Mouse (Mus musculus) limb, embryonic 13.5 days (tissue): ENCODE results near the gene Fam213a. TPM values are rescaled to one million over a fixed set of nuclear protein-coding genes. Genes with fewer than 3 reads are reported as not detected.

ENCODE experiments used
- ATAC-seq: fragments of 200-750 bp; cut with Nextera tagmentation; 2 replicates; pipeline ENCODE4 v1.8.0; 2017; ENCODE audit warnings: low read depth, moderate number of reproducible peaks, moderate TSS enrichment; ENCODE audit not compliant: low FRiP score
- H3K27ac ChIP-seq: fragments of 300-500 bp; sonication (generic); 2 replicates; pipeline ENCODE4 v1.5.1; 2015; ENCODE audit warnings: inconsistent platforms, mild to moderate bottlenecking, moderate library complexity
- H3K27me3 ChIP-seq: fragments of 300-500 bp; sonication (generic); 2 replicates; pipeline ENCODE4 v1.6.1; 2015; ENCODE audit warnings: mild to moderate bottlenecking, inconsistent platforms
- H3K36me3 ChIP-seq: fragments of 300-500 bp; sonication (generic); 2 replicates; pipeline ENCODE4 v1.6.1; 2015; ENCODE audit warnings: inconsistent platforms, mild to moderate bottlenecking, moderate library complexity
- H3K4me1 ChIP-seq: fragments of 300-500 bp; sonication (generic); 2 replicates; pipeline ENCODE4 v1.6.1; 2015; ENCODE audit warnings: inconsistent platforms
- H3K4me2 ChIP-seq: fragments of 300-500 bp; sonication (generic); replicated peaks from 2 replicates; pipeline ENCODE4 v1.6.1; 2015; ENCODE audit warnings: inconsistent platforms, mild to moderate bottlenecking, moderate library complexity
- H3K4me3 ChIP-seq: fragments of 300-500 bp; sonication (generic); 2 replicates; pipeline ENCODE4 v1.5.1; 2015; ENCODE audit warnings: moderate library complexity, mild to moderate bottlenecking, inconsistent platforms
- H3K9ac ChIP-seq: fragments of 300-500 bp; sonication (generic); 2 replicates; pipeline ENCODE4 v1.6.1; 2015; ENCODE audit warnings: mild to moderate bottlenecking, inconsistent platforms
- H3K9me3 ChIP-seq: fragments of 300-500 bp; sonication (generic); 2 replicates; pipeline ENCODE4 v1.6.1; 2016; ENCODE audit warnings: inconsistent platforms
- WGBS: fragments of 180-500 bp; shearing (Covaris S2); methylation state at CpG from one replicate; pipeline ENCODE4 v1.1.7; 2015; 5-methylcytosine and 5-hydroxymethylcytosine counted together
- polyA plus RNA-seq: library from polyadenylated mRNA; unstranded; fragments of >200 nt; fragmentation: Nextera tagmentation; extraction: Ambion mirVana; gene quantifications from 2 replicates; pipeline ENCODE4 v1.2.1, GENCODE M21; 2015

Fam213a gene
- polyA plus RNA-seq, 1 experiment from 2014 or later: 41.6 TPM

GRCm38 (mm10) chr14:40958083-40958985, 55.3 kb downstream of the Fam213a start:
- Histone ChIP-seq H3K4me1 (peaks cover 86% of the 10 kb centered on the region), H3K4me3 (no peak overlapping the region), H3K9ac (no peak overlapping the region), H3K36me3 (no peaks in the 10 kb centered on the region), H3K9me3 (no peaks in the 10 kb centered on the region), H3K4me2 (peak overlapping the region; percentile 12; the same call in 1 of the 2 replicates), H3K27ac (peak overlapping the region; percentile 72; the same call in 1 of the 2 replicates), H3K27me3 (no peaks in the 10 kb centered on the region)
- ATAC-seq: no peak
- WGBS: 35% methylated on average over 4 of the region's 4 CpGs

- Histone ChIP-seq H3K9ac (no peak overlapping the region), H3K4me3 (no peak overlapping the region), H3K36me3 (no peaks in the 10 kb centered on the region), H3K4me1 (peaks cover 89% of the 10 kb centered on the region), H3K27me3 (no peaks in the 10 kb centered on the region), H3K27ac (peak overlapping the region; percentile 72; the same call in 1 of the 2 replicates), H3K9me3 (no peaks in the 10 kb centered on the region), H3K4me2 (peak overlapping the region; percentile 12; the same call in 1 of the 2 replicates)
- no peak for ATAC-seq
- WGBS: 65% methylated on average over 3 of the region's 3 CpGs
Measured at GRCm38 (mm10) chr14:40957607-40958006, 56.0 kb downstream of the Fam213a start.

GRCm38 (mm10) chr14:40956252-40957146, 57.1 kb downstream of the Fam213a start:
- Histone ChIP-seq H3K27ac (peak overlapping the region; percentile 85), H3K9me3 (no peaks in the 10 kb centered on the region), H3K4me1 (peaks cover 80% of the 10 kb centered on the region), H3K4me2 (peak overlapping the region; percentile 43), H3K27me3 (no peaks in the 10 kb centered on the region), H3K4me3 (no peak overlapping the region), H3K36me3 (no peaks in the 10 kb centered on the region; the same call in 1 of the 2 replicates), H3K9ac (peak overlapping the region; percentile 40; the same call in 1 of the 2 replicates)
- whole genome bisulfite sequencing: 38% methylated on average over 13 of the region's 13 CpGs
- peak; percentile 59 for ATAC-seq

GRCm38 (mm10) chr14:40955596-40956251, 57.9 kb downstream of the Fam213a start:
- peak; percentile 10; the same call in 1 of the 2 replicates for ATAC-seq
- Histone ChIP-seq H3K4me3 (no peak overlapping the region), H3K9ac (peak overlapping the region; percentile 40), H3K4me2 (peak overlapping the region; percentile 43), H3K9me3 (no peaks in the 10 kb centered on the region), H3K4me1 (peaks cover 83% of the 10 kb centered on the region), H3K36me3 (no peaks in the 10 kb centered on the region; the same call in 1 of the 2 replicates), H3K27me3 (no peaks in the 10 kb centered on the region), H3K27ac (peak overlapping the region; percentile 85)
- 19% methylated on average over 10 of the region's 10 CpGs for WGBS

- Histone ChIP-seq H3K9me3 (no peaks in the 10 kb centered on the region), H3K4me2 (peak overlapping the region; percentile 43; the same call in 1 of the 2 replicates), H3K4me1 (peaks cover 84% of the 10 kb centered on the region), H3K27ac (peak overlapping the region; percentile 85), H3K36me3 (no peaks in the 10 kb centered on the region; the same call in 1 of the 2 replicates), H3K27me3 (no peaks in the 10 kb centered on the region), H3K4me3 (no peak overlapping the region), H3K9ac (no peak overlapping the region)
- no peak for ATAC-seq
- WGBS: 86% methylated on average over 1 of the region's 1 CpGs
Measured at GRCm38 (mm10) chr14:40955146-40955545, 58.4 kb downstream of the Fam213a start.

GRCm38 (mm10) chr14:40953381-40953780, 60.2 kb downstream of the Fam213a start:
- no peak overlapping the region; the same call in 1 of the 2 replicates for H3K9ac ChIP-seq
- no peaks in the 10 kb centered on the region for H3K27me3 ChIP-seq
- peak overlapping the region; percentile 39; the same call in 1 of the 2 replicates for H3K27ac ChIP-seq
- H3K9me3 ChIP-seq: no peaks in the 10 kb centered on the region
- H3K4me2 ChIP-seq: no peak overlapping the region
- WGBS: 50% methylated on average over 5 of the region's 5 CpGs
- no peaks in the 10 kb centered on the region; the same call in 1 of the 2 replicates for H3K36me3 ChIP-seq
- ATAC-seq: no peak
- H3K4me1 ChIP-seq: peaks cover 84% of the 10 kb centered on the region
- H3K4me3 ChIP-seq: no peak overlapping the region

- H3K4me1 ChIP-seq: peaks cover 83% of the 10 kb centered on the region
Measured at GRCm38 (mm10) chr14:40952715-40953114, 60.9 kb downstream of the Fam213a start.

GRCm38 (mm10) chr14:40952301-40952700, 61.3 kb downstream of the Fam213a start:
- H3K4me1 ChIP-seq: peaks cover 81% of the 10 kb centered on the region

More at GRCm38 (mm10) chr14:40952715-40953114, 60.9 kb downstream of the Fam213a start:
- no peak overlapping the region for H3K4me3 ChIP-seq
- H3K27ac ChIP-seq: peak overlapping the region; percentile 39; the same call in 1 of the 2 replicates
- H3K9ac ChIP-seq: peak overlapping the region; percentile 19; the same call in 1 of the 2 replicates
- no peaks in the 10 kb centered on the region; the same call in 1 of the 2 replicates for H3K36me3 ChIP-seq
- 10% methylated on average over 2 of the region's 2 CpGs for WGBS
- no peaks in the 10 kb centered on the region for H3K9me3 ChIP-seq
- ATAC-seq: no peak; the same call in 1 of the 2 replicates
- H3K27me3 ChIP-seq: no peaks in the 10 kb centered on the region
- H3K4me2 ChIP-seq: no peak overlapping the region

GRCm38 (mm10) chr14:40949730-40950614, 63.6 kb downstream of the Fam213a start:
- H3K27ac ChIP-seq: no peak overlapping the region
- H3K9ac ChIP-seq: no peak overlapping the region
- peaks cover 57% of the 10 kb centered on the region for H3K4me1 ChIP-seq

More at GRCm38 (mm10) chr14:40952301-40952700, 61.3 kb downstream of the Fam213a start:
- no peaks in the 10 kb centered on the region for H3K27me3 ChIP-seq
- no peak overlapping the region for H3K9ac ChIP-seq
- H3K4me2 ChIP-seq: no peak overlapping the region
- no peak overlapping the region for H3K27ac ChIP-seq
- ATAC-seq: no peak
- 74% methylated on average over 3 of the region's 3 CpGs for WGBS
- no peaks in the 10 kb centered on the region for H3K9me3 ChIP-seq
- no peak overlapping the region for H3K4me3 ChIP-seq
- H3K36me3 ChIP-seq: no peaks in the 10 kb centered on the region; the same call in 1 of the 2 replicates

GRCm38 (mm10) chr14:40949047-40949446, 64.5 kb downstream of the Fam213a start:
- ATAC-seq: no peak
- peaks cover 48% of the 10 kb centered on the region for H3K4me1 ChIP-seq
- no peak overlapping the region for H3K4me2 ChIP-seq
- 47% methylated on average over 3 of the region's 3 CpGs for WGBS
- H3K9ac ChIP-seq: no peak overlapping the region
- peaks cover 11% of the 10 kb centered on the region for H3K36me3 ChIP-seq
- peak overlapping the region; percentile 44; the same call in 1 of the 2 replicates for H3K27ac ChIP-seq
- no peaks in the 10 kb centered on the region for H3K9me3 ChIP-seq
- no peak overlapping the region for H3K4me3 ChIP-seq
- no peaks in the 10 kb centered on the region for H3K27me3 ChIP-seq

More at GRCm38 (mm10) chr14:40949730-40950614, 63.6 kb downstream of the Fam213a start:
- H3K36me3 ChIP-seq: peaks cover 8% of the 10 kb centered on the region
- no peak overlapping the region for H3K4me3 ChIP-seq
- H3K9me3 ChIP-seq: no peaks in the 10 kb centered on the region
- 72% methylated on average over 7 of the region's 7 CpGs for WGBS
- H3K27me3 ChIP-seq: no peaks in the 10 kb centered on the region
- ATAC-seq: no peak
- no peak overlapping the region for H3K4me2 ChIP-seq
